Mouse (Mus musculus) erythroblast, embryonic 14.5 days (primary cell): Measurements from ENCODE around the gene Ankrd13a.

ENCODE experiments used
- GATA1 ChIP-seq: IDR thresholded peaks from 2 replicates; pipeline ENCODE4 v1.6.1; 2012; ENCODE audit warnings: low read length, inconsistent platforms, mixed read lengths
- TAL1 ChIP-seq: IDR thresholded peaks from 3 replicates; pipeline ENCODE4 v1.6.1; 2012; ENCODE audit warnings: low read length, inconsistent platforms, mixed read lengths

DNA sequence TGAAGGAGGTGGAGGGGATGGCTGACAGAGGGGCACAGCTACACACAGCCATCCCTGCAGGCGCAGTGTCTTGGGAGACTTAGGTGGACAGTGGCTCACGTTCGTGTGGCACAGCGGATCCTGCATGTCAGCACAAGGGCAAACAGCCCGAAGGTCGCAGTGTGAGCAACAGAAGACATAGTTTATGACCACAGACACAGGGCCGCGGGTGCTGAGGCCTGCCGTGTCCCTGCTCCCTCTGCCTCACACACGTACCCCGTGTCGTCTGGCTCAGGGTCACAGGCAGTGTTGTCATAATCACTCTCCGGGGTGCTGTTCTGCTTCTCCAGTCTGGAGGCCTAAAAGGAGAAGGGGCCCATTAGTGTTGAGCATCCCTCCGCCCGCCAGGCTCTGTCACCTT is 40.9 kb upstream of the Ankrd13a start:
- TF ChIP-seq TAL1 (no peak), GATA1 (no peak)
